Mouse (Mus musculus) liver, adult 2 months (tissue): ENCODE measurements at regions not wholly inside any gene's neighbourhood (a gene's known extent, or its start where the extent isn't known, plus 50 kb on each side); places are given as distances from the start of the nearest gene placed in this dataset.

Source experiments
- CTCF ChIP-seq: fragments of 200-500 bp; IDR thresholded peaks from 2 replicates; pipeline ENCODE4 v1.5.1; 2011; ENCODE audit warnings: low read depth, low read length, control low read depth
- POLR2A ChIP-seq: fragments of 200-500 bp; IDR thresholded peaks from 2 replicates; pipeline ENCODE4 v1.6.1; 2011; ENCODE audit warnings: low read length, control low read depth; ENCODE audit not compliant: insufficient read depth; ENCODE audit errors: extremely low read depth

DNA sequence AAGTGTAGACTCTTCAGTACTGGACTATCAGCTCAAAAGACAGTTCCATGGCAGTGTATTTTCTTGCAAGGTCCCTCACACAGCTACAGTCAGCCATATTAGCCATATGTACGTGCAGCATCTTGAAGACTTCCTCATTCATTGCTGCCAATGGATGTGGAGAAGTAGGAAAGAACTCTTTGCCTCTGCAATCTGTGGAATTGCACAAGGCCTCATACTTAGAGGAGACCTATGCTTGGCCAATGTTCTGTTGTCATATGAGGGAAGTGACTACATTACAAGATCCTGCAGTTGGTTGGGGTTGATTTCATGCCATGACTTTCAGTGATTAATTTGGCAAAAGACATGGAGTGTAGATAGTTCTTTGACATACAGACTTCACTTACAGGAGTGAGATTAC is 340.1 kb upstream of the Gm10306 start:
- TF ChIP-seq CTCF (no peak), POLR2A (no peak)
